ENCODE assay signal across 16 mouse cellular contexts in genomic region chr10:42107437-42108293, GRCm38 (mm10).
DNase-seq lines count a peak whose midpoint lies in the region; ATAC-seq and TF ChIP-seq lines count a peak whose summit lies in the region.
"Had no signal": no experiment of that assay in that cellular context is flagged by ENCODE, and none has a peak within 500 bp of the region (broad histone marks: within the 10 kb centered on the region; RNA-seq: fewer than 3 reads in every experiment).

No protein-coding gene starts in this region.

- TF ChIP-seq CTCF in heart, postnatal 0 days (IDR thresholded peaks at IDR 0.05; ENCODE audit: low read depth): no peak

- no peak overlapping the region for H3K9ac ChIP-seq in heart, postnatal 0 days (replicated peaks; ENCODE audit: low read depth, low read length)
- H3K9ac ChIP-seq: embryonic facial prominence, embryonic 15.5 days; heart, embryonic 12.5 days; limb, embryonic 15.5 days had no signal

- no peak for DNase-seq in heart, postnatal 0 days (ENCODE audit: low spot score)
- no peak for DNase-seq in heart, postnatal 10 days
- DNase-seq in ES-CJ7 (ENCODE audit: low read depth, low spot score): peak; percentile 65
- DNase-seq in R1 (ENCODE audit: low read depth, low spot score): peak; percentile 58
- no peak for DNase-seq in limb, embryonic 10.5 days (ENCODE audit: low spot score)
- no peak for DNase-seq in left cerebral cortex, postnatal 14 days (ENCODE audit: low spot score in 2 of 2)
- DNase-seq in left cerebral cortex, postnatal 36 days (ENCODE audit: low spot score in 2 of 2): no peak
- DNase-seq: cerebellum, adult 9-11 months; gastrocnemius, postnatal 10 days; thymus, postnatal 25 days had no signal

- no peak for TF ChIP-seq EP300 in heart, postnatal 0 days (IDR thresholded peaks at IDR 0.05; ENCODE audit: low read depth)

- H3K4me1 ChIP-seq in heart, postnatal 0 days (ENCODE audit: control insufficient read depth, insufficient read depth): peaks cover 10% of the 10 kb centered on the region
- H3K4me1 ChIP-seq in limb, embryonic 10.5 days: peaks cover 31% of the 10 kb centered on the region
- H3K4me1 ChIP-seq: embryonic facial prominence, embryonic 15.5 days had no signal

- peaks cover 8% of the 10 kb centered on the region; the same call in 1 of the 2 replicates for H3K9me3 ChIP-seq in heart, postnatal 0 days (replicated peaks; ENCODE audit: control insufficient read depth, low read length)
- H3K9me3 ChIP-seq in limb, embryonic 10.5 days (replicated peaks): no peaks in the 10 kb centered on the region
- H3K9me3 ChIP-seq: G1E; limb, embryonic 15.5 days had no signal

- WGBS in heart, postnatal 0 days: 69% methylated on average over 12 of the region's 12 CpGs
- 72% methylated on average over 12 of the region's 12 CpGs for WGBS in limb, embryonic 10.5 days

- ATAC-seq in heart, postnatal 0 days (ENCODE audit: insufficient read depth, low read depth): peak; percentile 7; the same call in 1 of the 2 replicates
- ATAC-seq: inflammation-experienced regulatory T-cells, adult 6 months had no signal

- H3K36me3 ChIP-seq in heart, postnatal 0 days (replicated peaks; ENCODE audit: control insufficient read depth, insufficient read depth, low read length): no peaks in the 10 kb centered on the region
- no peaks in the 10 kb centered on the region for H3K36me3 ChIP-seq in limb, embryonic 10.5 days
- H3K36me3 ChIP-seq: embryonic facial prominence, embryonic 15.5 days; G1E; heart, embryonic 12.5 days; hindbrain, embryonic 10.5 days; limb, embryonic 15.5 days had no signal

- H3K27ac ChIP-seq in heart, postnatal 0 days (ENCODE audit: low read depth): no peak overlapping the region
- H3K27ac ChIP-seq in limb, embryonic 10.5 days: peak overlapping the region; percentile 80
- H3K27ac ChIP-seq: embryonic facial prominence, embryonic 15.5 days; limb, embryonic 15.5 days had no signal

- H3K4me3 ChIP-seq in heart, postnatal 0 days (ENCODE audit: low read depth, low read length): no peak overlapping the region
- H3K4me3 ChIP-seq in limb, embryonic 10.5 days: no peak overlapping the region
- H3K4me3 ChIP-seq: embryonic facial prominence, embryonic 15.5 days; heart, embryonic 12.5 days; hindbrain, embryonic 10.5 days; limb, embryonic 15.5 days had no signal

- intact Hi-C loops in heart, postnatal 10 days (cut with DNase I): no loop called here
- intact Hi-C loops in left cerebral cortex, postnatal 14 days (cut with DNase I): no loop called here
- intact Hi-C loops in left cerebral cortex, postnatal 36 days (cut with DNase I): no loop called here

- H3K27me3 ChIP-seq in heart, postnatal 0 days (ENCODE audit: control insufficient read depth, insufficient read depth, low read length): no peaks in the 10 kb centered on the region
- H3K27me3 ChIP-seq in limb, embryonic 10.5 days (ENCODE audit: low read depth, poor library complexity, severe bottlenecking): no peaks in the 10 kb centered on the region
- H3K27me3 ChIP-seq: embryonic facial prominence, embryonic 15.5 days; heart, embryonic 12.5 days; limb, embryonic 15.5 days had no signal

- H3K4me2 ChIP-seq in heart, postnatal 0 days (ENCODE audit: low read depth, low read length): no peak overlapping the region
- H3K4me2 ChIP-seq: embryonic facial prominence, embryonic 15.5 days; heart, embryonic 12.5 days; limb, embryonic 15.5 days had no signal

Comparison
In these comparisons a context has a peak if more than half of its experiments do, and no peak if none do; other contexts are left out.
1. DNase-seq: peak in ES-CJ7 (single experiment) and R1 (single experiment); none in heart, postnatal 0 days (single experiment), heart, postnatal 10 days (0 of 2), limb, embryonic 10.5 days (single experiment), left cerebral cortex, postnatal 14 days (0 of 2) and left cerebral cortex, postnatal 36 days (0 of 2).